ENCODE assay signal across 22 mouse cellular contexts in genomic region chr12:99466426-99466825, GRCm38 (mm10).
DNase-seq lines count a peak whose midpoint lies in the region; ATAC-seq and TF ChIP-seq lines count a peak whose summit lies in the region.
"Had no signal": no experiment of that assay in that cellular context is flagged by ENCODE, and none has a peak within 500 bp of the region (broad histone marks: within the 10 kb centered on the region; RNA-seq: fewer than 3 reads in every experiment).

No protein-coding gene starts in this region.

- no peak for ATAC-seq in forebrain, embryonic 13.5 days
- ATAC-seq in midbrain, embryonic 13.5 days: no peak
- ATAC-seq in forebrain, embryonic 16.5 days: no peak
- ATAC-seq in midbrain, postnatal 0 days (ENCODE audit: low FRiP score): no peak
- ATAC-seq: intestine, embryonic 16.5 days had no signal

- WGBS in forebrain, embryonic 13.5 days: 39% methylated on average over 5 of the region's 5 CpGs
- 61% methylated on average over 5 of the region's 5 CpGs for WGBS in forebrain, embryonic 10.5 days
- 45% methylated on average over 5 of the region's 5 CpGs for WGBS in midbrain, embryonic 10.5 days
- 30% methylated on average over 5 of the region's 5 CpGs for WGBS in midbrain, embryonic 13.5 days
- 38% methylated on average over 5 of the region's 5 CpGs for WGBS in forebrain, embryonic 16.5 days
- WGBS in midbrain, postnatal 0 days: 44% methylated on average over 5 of the region's 5 CpGs

- no peaks in the 10 kb centered on the region for H3K36me3 ChIP-seq in forebrain, embryonic 13.5 days (ENCODE audit: poor library complexity, severe bottlenecking)
- H3K36me3 ChIP-seq in forebrain, embryonic 10.5 days (replicated peaks): no peaks in the 10 kb centered on the region
- H3K36me3 ChIP-seq in midbrain, embryonic 10.5 days: 0 out of 2 replicates have a peak, but pooled peaks cover under 1% of the 10 kb centered on the region
- no peaks in the 10 kb centered on the region for H3K36me3 ChIP-seq in midbrain, embryonic 13.5 days
- H3K36me3 ChIP-seq in forebrain, embryonic 16.5 days (ENCODE audit: control insufficient read depth, insufficient read depth): no peaks in the 10 kb centered on the region
- H3K36me3 ChIP-seq in midbrain, postnatal 0 days (ENCODE audit: insufficient read depth, low read length): no peaks in the 10 kb centered on the region
- H3K36me3 ChIP-seq: embryonic facial prominence, embryonic 13.5 days; heart, embryonic 12.5 days; hindbrain, embryonic 15.5 days; liver, embryonic 13.5 days; stomach, embryonic 15.5 days had no signal

- peaks cover 40% of the 10 kb centered on the region for H3K4me1 ChIP-seq in forebrain, embryonic 13.5 days
- peaks cover 27% of the 10 kb centered on the region for H3K4me1 ChIP-seq in forebrain, embryonic 10.5 days
- H3K4me1 ChIP-seq in midbrain, embryonic 10.5 days: peaks cover 31% of the 10 kb centered on the region
- H3K4me1 ChIP-seq in midbrain, embryonic 13.5 days (replicated peaks): peaks cover 39% of the 10 kb centered on the region
- peaks cover 34% of the 10 kb centered on the region for H3K4me1 ChIP-seq in forebrain, embryonic 16.5 days (replicated peaks; ENCODE audit: control insufficient read depth, insufficient read depth, low read length)
- H3K4me1 ChIP-seq in midbrain, postnatal 0 days (ENCODE audit: insufficient read depth, low read length): peaks cover 7% of the 10 kb centered on the region; the same call in 1 of the 2 replicates

- H3K9ac ChIP-seq in forebrain, embryonic 13.5 days: no peak overlapping the region
- H3K9ac ChIP-seq in midbrain, embryonic 13.5 days (replicated peaks): no peak overlapping the region
- no peak overlapping the region for H3K9ac ChIP-seq in forebrain, embryonic 16.5 days (replicated peaks; ENCODE audit: low read depth, low read length)
- H3K9ac ChIP-seq in midbrain, postnatal 0 days (replicated peaks; ENCODE audit: low read length, poor library complexity, severe bottlenecking): no peak overlapping the region
- H3K9ac ChIP-seq: embryonic facial prominence, embryonic 13.5 days; heart, embryonic 12.5 days; hindbrain, embryonic 15.5 days; liver, embryonic 13.5 days; stomach, embryonic 15.5 days had no signal

- peak overlapping the region; percentile 37 for H3K27ac ChIP-seq in forebrain, embryonic 13.5 days
- H3K27ac ChIP-seq in forebrain, embryonic 10.5 days: no peak overlapping the region
- peak overlapping the region; percentile 52 for H3K27ac ChIP-seq in midbrain, embryonic 10.5 days (replicated peaks)
- no peak overlapping the region for H3K27ac ChIP-seq in midbrain, embryonic 13.5 days
- H3K27ac ChIP-seq in forebrain, embryonic 16.5 days (ENCODE audit: low read length): peak overlapping the region; percentile 27; the same call in 1 of the 2 replicates
- peak overlapping the region; percentile 26; the same call in 1 of the 2 replicates for H3K27ac ChIP-seq in midbrain, postnatal 0 days (ENCODE audit: low read depth, low read length)
- H3K27ac ChIP-seq: embryonic facial prominence, embryonic 13.5 days; hindbrain, embryonic 15.5 days; left cerebral cortex, adult 2 months; liver, embryonic 13.5 days; stomach, embryonic 15.5 days had no signal

- no peaks in the 10 kb centered on the region for H3K27me3 ChIP-seq in forebrain, embryonic 13.5 days
- no peaks in the 10 kb centered on the region for H3K27me3 ChIP-seq in forebrain, embryonic 10.5 days (ENCODE audit: poor library complexity, severe bottlenecking)
- no peaks in the 10 kb centered on the region for H3K27me3 ChIP-seq in midbrain, embryonic 10.5 days (ENCODE audit: low read depth, poor library complexity, severe bottlenecking)
- H3K27me3 ChIP-seq in midbrain, embryonic 13.5 days: no peaks in the 10 kb centered on the region
- no peaks in the 10 kb centered on the region for H3K27me3 ChIP-seq in forebrain, embryonic 16.5 days (replicated peaks; ENCODE audit: control insufficient read depth, insufficient read depth, low read length)
- no peaks in the 10 kb centered on the region for H3K27me3 ChIP-seq in midbrain, postnatal 0 days (ENCODE audit: insufficient read depth, low read length)
- H3K27me3 ChIP-seq: embryonic facial prominence, embryonic 13.5 days; heart, embryonic 12.5 days; hindbrain, embryonic 15.5 days; liver, embryonic 13.5 days; stomach, embryonic 15.5 days had no signal

- no peak overlapping the region for H3K4me2 ChIP-seq in forebrain, embryonic 13.5 days
- no peak overlapping the region for H3K4me2 ChIP-seq in midbrain, embryonic 13.5 days (replicated peaks)
- no peak overlapping the region for H3K4me2 ChIP-seq in forebrain, embryonic 16.5 days (ENCODE audit: low read length)
- no peak overlapping the region for H3K4me2 ChIP-seq in midbrain, postnatal 0 days (ENCODE audit: low read depth, low read length, poor library complexity, severe bottlenecking)
- H3K4me2 ChIP-seq: embryonic facial prominence, embryonic 13.5 days; heart, embryonic 12.5 days; hindbrain, embryonic 15.5 days; liver, embryonic 13.5 days; stomach, embryonic 15.5 days had no signal

- no peak for TF ChIP-seq CTCF in midbrain, postnatal 0 days (IDR thresholded peaks at IDR 0.05)

- no peak for DNase-seq in forebrain, embryonic 10.5 days (ENCODE audit: extremely low spot score, low spot score)
- DNase-seq in midbrain, embryonic 10.5 days (ENCODE audit: low spot score): no peak
- DNase-seq in midbrain, postnatal 0 days (ENCODE audit: low spot score): no peak
- no peak for DNase-seq in layer of hippocampus, adult 9-10 months (ENCODE audit: low spot score)
- DNase-seq: adrenal gland, postnatal 25 days; cerebellum, postnatal 14 days; heart, postnatal 10 days; kidney, postnatal 25 days; liver, embryonic 13.5 days; lung, adult 2 months; lung, postnatal 36 days; thymus, postnatal 25 days had no signal

- no peaks in the 10 kb centered on the region for H3K9me3 ChIP-seq in forebrain, embryonic 13.5 days (replicated peaks)
- no peaks in the 10 kb centered on the region for H3K9me3 ChIP-seq in forebrain, embryonic 10.5 days
- H3K9me3 ChIP-seq in midbrain, embryonic 10.5 days (replicated peaks): no peaks in the 10 kb centered on the region
- H3K9me3 ChIP-seq in midbrain, embryonic 13.5 days: no peaks in the 10 kb centered on the region
- no peaks in the 10 kb centered on the region for H3K9me3 ChIP-seq in forebrain, embryonic 16.5 days (ENCODE audit: control insufficient read depth, low read length)
- no peaks in the 10 kb centered on the region for H3K9me3 ChIP-seq in midbrain, postnatal 0 days (ENCODE audit: low read length)
- H3K9me3 ChIP-seq: embryonic facial prominence, embryonic 13.5 days; heart, embryonic 12.5 days; hindbrain, embryonic 15.5 days; liver, embryonic 13.5 days; stomach, embryonic 15.5 days had no signal

- no peak overlapping the region for H3K4me3 ChIP-seq in forebrain, embryonic 13.5 days
- H3K4me3 ChIP-seq in forebrain, embryonic 10.5 days: no peak overlapping the region
- H3K4me3 ChIP-seq in midbrain, embryonic 10.5 days: no peak overlapping the region
- no peak overlapping the region for H3K4me3 ChIP-seq in midbrain, embryonic 13.5 days (replicated peaks)
- no peak overlapping the region for H3K4me3 ChIP-seq in forebrain, embryonic 16.5 days (replicated peaks; ENCODE audit: low read length)
- no peak overlapping the region for H3K4me3 ChIP-seq in midbrain, postnatal 0 days (ENCODE audit: low read depth, low read length)
- H3K4me3 ChIP-seq: embryonic facial prominence, embryonic 13.5 days; erythroblast, embryonic 14.5 days; heart, embryonic 12.5 days; hindbrain, embryonic 15.5 days; left cerebral cortex, adult 2 months; liver, embryonic 13.5 days; stomach, embryonic 15.5 days had no signal

Comparison
In these comparisons a context has a peak if more than half of its experiments do, and no peak if none do; other contexts are left out.
1. H3K27ac ChIP-seq: peak in forebrain, embryonic 13.5 days (single experiment), midbrain, embryonic 10.5 days (single experiment), forebrain, embryonic 16.5 days (single experiment) and midbrain, postnatal 0 days (single experiment); none in forebrain, embryonic 10.5 days (single experiment) and midbrain, embryonic 13.5 days (single experiment).